Mouse (Mus musculus) ES-E14 (cell line): ENCODE measurements at regions not wholly inside any gene's neighbourhood (a gene's known extent, or its start where the extent isn't known, plus 50 kb on each side); places are given as distances from the start of the nearest gene placed in this dataset.

Experiments used
- DNase-seq: peaks from one replicate; pipeline ENCODE4 v3.0.0-alpha.2; 2013; ENCODE audit warnings: low read depth, low spot score
- H3K27ac ChIP-seq: 2 replicates; pipeline ENCODE4 v1.5.1; 2012; ENCODE audit warnings: low read depth, mild to moderate bottlenecking, low read length, moderate library complexity, mixed read lengths; ENCODE audit not compliant: poor library complexity, insufficient read depth, severe bottlenecking
- H3K36me3 ChIP-seq: 2 replicates; pipeline ENCODE4 v1.6.1; 2012; ENCODE audit warnings: mild to moderate bottlenecking, low read length, moderate library complexity, mixed read lengths; ENCODE audit not compliant: control insufficient read depth, poor library complexity, insufficient read depth, severe bottlenecking
- H3K4me1 ChIP-seq, 2 experiments: fragments of 150-350 bp in 1 of 2; sonication (generic) in 1 of 2; 2 replicates each; pipeline ENCODE4 v1.6.1; 2012; ENCODE audit warnings: low read length in 2 of 2, mild to moderate bottlenecking in 1 of 2, mixed read lengths in 1 of 2; ENCODE audit not compliant: control insufficient read depth in 2 of 2, insufficient read depth in 2 of 2, poor library complexity in 1 of 2
- H3K4me3 ChIP-seq, 2 experiments: fragments of 150-350 bp in 1 of 2; sonication (generic) in 1 of 2; 2 replicates each; pipeline ENCODE4 v1.5.1; 2012; ENCODE audit warnings: low read length in 2 of 2, low read depth in 1 of 2, mild to moderate bottlenecking in 1 of 2, mixed read lengths in 1 of 2; ENCODE audit not compliant: insufficient read depth in 1 of 2, poor library complexity in 1 of 2, severe bottlenecking in 1 of 2
- H3K9ac ChIP-seq: 2 replicates; pipeline ENCODE4 v1.6.1; 2012; ENCODE audit warnings: low read depth, mild to moderate bottlenecking, low read length, mixed read lengths; ENCODE audit not compliant: poor library complexity, insufficient read depth, severe bottlenecking
- H3K9me3 ChIP-seq: fragments of 150-350 bp; sonication (generic); 2 replicates; pipeline ENCODE4 v1.6.1; 2012; ENCODE audit warnings: low read depth, mild to moderate bottlenecking, low read length; ENCODE audit not compliant: control insufficient read depth, insufficient read depth
- CHD2 ChIP-seq: IDR thresholded peaks from 2 replicates; pipeline ENCODE4 v1.6.1; 2014; ENCODE audit warnings: mild to moderate bottlenecking, low read depth, low read length, inconsistent platforms
- HCFC1 ChIP-seq: IDR thresholded peaks from 2 replicates; pipeline ENCODE4 v1.6.1; 2012; ENCODE audit warnings: low read length, inconsistent platforms, borderline replicate concordance; ENCODE audit not compliant: insufficient read depth
- MAFK ChIP-seq: IDR thresholded peaks from 2 replicates; pipeline ENCODE4 v1.6.1; 2014; ENCODE audit warnings: mild to moderate bottlenecking, low read depth, low read length, inconsistent platforms; ENCODE audit not compliant: insufficient read depth
- ZC3H11A ChIP-seq: IDR thresholded peaks from 2 replicates; pipeline ENCODE4 v1.6.1; 2012; ENCODE audit warnings: low read depth, mild to moderate bottlenecking, inconsistent platforms, low read length, borderline replicate concordance
- ZNF384 ChIP-seq: IDR thresholded peaks from 2 replicates; pipeline ENCODE4 v1.6.1; 2012; ENCODE audit warnings: low read depth, low read length, inconsistent platforms
- in situ Hi-C, 2 experiments: fragments of 600-800 bp; cut with MboI; formaldehyde crosslinking; loops; one replicate each; pipeline ENCODE4 v1.15.1; 2025; ENCODE audit warnings: low sequenced_read_pairs in 2 of 2, inconsistent platforms in 1 of 2; ENCODE audit not compliant: unreplicated experiment in 2 of 2

DNA sequence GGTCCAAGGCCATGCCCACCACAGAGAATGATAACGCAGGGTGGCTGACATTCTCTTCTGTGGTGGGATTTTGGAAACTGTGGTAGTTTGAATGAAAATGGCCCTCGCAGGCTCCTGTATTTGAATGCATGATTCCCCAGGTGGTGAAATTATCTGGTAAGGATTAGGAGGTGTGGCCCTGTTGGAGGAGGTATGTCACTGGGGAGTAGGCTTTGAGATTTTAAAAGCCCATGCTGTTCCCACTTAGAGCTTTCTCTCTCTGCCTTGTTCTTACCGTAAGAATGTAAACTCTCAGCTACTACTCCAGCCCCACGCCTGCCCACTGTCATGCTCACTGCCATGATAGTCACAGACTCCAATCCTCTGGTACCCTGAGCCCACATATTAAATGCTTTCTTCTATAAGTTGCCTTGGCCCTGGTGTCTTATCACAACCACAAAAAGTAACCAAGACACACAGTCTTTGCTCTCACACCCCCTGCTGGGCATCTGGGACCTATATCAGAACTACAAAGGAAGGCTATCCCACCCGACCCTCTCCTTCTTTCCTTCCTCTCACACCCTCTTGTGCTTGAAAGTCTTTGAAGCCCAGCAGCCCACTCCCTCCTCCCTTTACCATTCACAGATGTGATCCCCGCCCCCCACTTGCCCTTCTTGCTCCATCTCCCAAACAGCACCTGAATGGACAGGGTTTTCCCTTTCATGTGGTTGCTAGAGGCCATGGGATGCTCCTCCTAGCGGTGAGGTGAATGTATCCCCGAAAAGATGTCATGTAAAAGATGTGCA, 118.1 kb upstream of the Slc22a12 start:
- Histone ChIP-seq H3K27ac (no peak overlapping the region), H3K9me3 (no peaks in the 10 kb centered on the region), H3K36me3 (no peaks in the 10 kb centered on the region), H3K9ac (no peak overlapping the region), H3K4me3 (no peak overlapping the region), H3K4me1 (peaks cover 4 to 26% of the 10 kb centered on the region in 2 experiments; a peak in 2 of 4 replicates)
- peak; percentile 69 for DNase-seq
- TF ChIP-seq ZC3H11A: no peak
- TF ChIP-seq CHD2: no peak
- TF ChIP-seq HCFC1: no peak
- TF ChIP-seq ZNF384: no peak
- TF ChIP-seq MAFK: no peak
- in situ Hi-C loops: no loop called here

DNA sequence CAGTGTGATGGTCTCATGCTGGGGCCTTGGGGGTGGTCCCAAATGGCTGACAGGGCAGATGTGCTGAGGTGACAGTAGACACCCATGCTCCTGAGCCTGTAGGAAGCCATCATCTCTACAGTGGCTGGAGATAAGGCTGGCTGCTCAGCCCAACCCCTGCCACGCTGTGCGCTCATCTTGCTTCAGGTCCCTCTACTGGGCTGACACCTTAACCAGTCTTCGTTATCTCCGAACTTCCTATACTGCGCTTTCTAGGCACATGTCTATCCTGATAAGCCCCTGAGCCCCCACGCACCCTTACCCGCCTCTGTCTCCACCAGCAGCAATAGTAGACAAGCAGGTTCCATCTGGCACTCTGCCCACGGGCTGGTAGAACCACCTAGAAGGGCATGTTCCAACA, 117.3 kb upstream of the Slc22a12 start:
- H3K9me3 ChIP-seq: no peaks in the 10 kb centered on the region

GRCm38 (mm10) chr19:6654550-6654949, 111.7 kb upstream of the Slc22a12 start:
- H3K36me3 ChIP-seq: no peaks in the 10 kb centered on the region
- no peak overlapping the region for H3K9ac ChIP-seq
- DNase-seq: no peak
- TF ChIP-seq MAFK: no peak
- no peak for TF ChIP-seq ZNF384
- TF ChIP-seq CHD2: no peak
- no peak for TF ChIP-seq HCFC1
- no peak for TF ChIP-seq ZC3H11A
- H3K9me3 ChIP-seq: no peaks in the 10 kb centered on the region
- no peaks in the 10 kb centered on the region for H3K4me1 ChIP-seq
- H3K27ac ChIP-seq: no peak overlapping the region
- H3K4me3 ChIP-seq: no peak overlapping the region
- in situ Hi-C loops: no loop called here

More for the DNA sequence above, 117.3 kb upstream of the Slc22a12 start:
- H3K4me3 ChIP-seq: no peak overlapping the region
- no peak for TF ChIP-seq MAFK
- TF ChIP-seq CHD2: no peak
- TF ChIP-seq HCFC1: no peak
- H3K4me1 ChIP-seq: peaks cover 4 to 25% of the 10 kb centered on the region in 2 experiments; a peak in 2 of 4 replicates
- H3K9ac ChIP-seq: no peak overlapping the region
- in situ Hi-C loops: no loop called here
- DNase-seq: no peak
- H3K36me3 ChIP-seq: no peaks in the 10 kb centered on the region
- H3K27ac ChIP-seq: no peak overlapping the region

DNA sequence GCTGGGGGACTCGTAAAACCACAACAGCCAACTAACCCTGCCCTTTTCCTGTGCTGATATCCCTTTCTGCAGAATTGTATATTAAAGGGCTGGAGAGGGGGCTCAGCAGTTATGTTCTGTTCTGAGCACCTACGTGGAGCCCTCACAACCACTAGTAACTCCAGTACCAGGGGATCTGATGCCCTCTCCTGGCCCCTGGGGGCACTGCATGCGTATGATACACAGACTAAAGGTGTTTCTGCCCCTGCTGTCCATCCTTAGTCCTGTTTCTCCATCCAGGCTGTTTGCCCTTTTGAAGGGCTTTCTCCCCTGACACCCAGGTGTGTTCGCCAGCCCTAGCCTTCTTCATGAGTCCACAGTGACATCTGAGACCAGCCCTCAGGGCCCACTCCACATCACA, 109.9 kb upstream of the Slc22a12 start:
- no peak overlapping the region for H3K9ac ChIP-seq
- H3K9me3 ChIP-seq: no peaks in the 10 kb centered on the region
- TF ChIP-seq HCFC1 (no peak), ZC3H11A (peak; percentile 4; the same call in 1 of the 2 replicates)
- H3K4me1 ChIP-seq: no peaks in the 10 kb centered on the region
- no peaks in the 10 kb centered on the region for H3K36me3 ChIP-seq
- no peak overlapping the region for H3K4me3 ChIP-seq
- no peak overlapping the region for H3K27ac ChIP-seq
- in situ Hi-C loops: no loop called here
- no peak for DNase-seq

DNA sequence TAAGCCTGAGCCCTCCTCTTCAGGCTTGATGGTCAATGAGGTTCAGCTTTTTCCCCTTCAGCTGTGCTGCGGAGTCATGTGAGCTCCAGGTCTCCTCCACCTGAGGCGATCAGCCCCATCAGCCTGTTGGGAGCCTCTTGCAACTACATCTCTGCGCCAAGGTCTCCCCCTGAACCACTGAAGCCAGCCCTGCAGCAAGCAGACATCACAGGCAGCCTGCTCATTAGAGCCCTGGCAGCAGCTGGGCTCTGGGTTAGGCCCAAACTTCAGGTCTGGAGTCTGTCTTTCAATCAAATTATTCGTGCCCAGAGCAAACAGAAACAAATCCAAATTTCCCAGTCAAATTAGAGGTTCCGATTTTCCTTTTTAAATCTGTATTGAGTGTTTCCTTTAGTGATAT, 108.4 kb upstream of the Slc22a12 start:
- H3K9ac ChIP-seq: no peak overlapping the region
- in situ Hi-C loops: no loop called here

More for the DNA sequence above, 108.4 kb upstream of the Slc22a12 start:
- no peak overlapping the region for H3K4me3 ChIP-seq
- peaks cover 3% of the 10 kb centered on the region; the same call in 1 of the 2 replicates for H3K36me3 ChIP-seq
- H3K27ac ChIP-seq: no peak overlapping the region
- H3K4me1 ChIP-seq: no peaks in the 10 kb centered on the region
- no peak for TF ChIP-seq HCFC1
- DNase-seq: no peak
- H3K9me3 ChIP-seq: no peaks in the 10 kb centered on the region
